Mouse (Mus musculus) spleen, postnatal 14 days (tissue): ENCODE data around the gene Smarcd3.
A peak's percentile ranks its signal among the peaks of the same experiment; 100 is the strongest.

ENCODE experiments used
- DNase-seq, 2 experiments: peaks; one replicate each; pipeline ENCODE4 v3.0.0; 2021 to 2022; ENCODE audit warnings: low spot score in 2 of 2

The Smarcd3 gene

DNA sequence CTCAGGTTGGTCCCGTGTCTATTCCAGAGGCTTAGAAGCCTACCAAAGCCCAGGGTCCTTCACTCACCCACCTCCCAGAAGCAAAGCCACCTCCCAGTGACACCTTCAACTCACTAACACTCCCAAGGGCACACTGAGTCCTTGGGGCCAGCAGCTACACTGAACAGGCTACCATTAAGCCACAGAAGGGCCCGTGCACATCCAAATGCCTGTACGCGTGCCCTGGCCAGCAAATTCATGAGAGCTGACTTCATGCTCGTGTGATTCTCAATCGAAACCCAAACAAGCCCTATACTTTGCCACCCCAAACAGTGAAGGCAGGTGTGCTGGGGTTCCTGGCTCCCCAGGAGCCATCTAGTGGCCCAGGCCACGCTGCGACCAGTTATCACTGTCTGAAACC lies 3.6 kb downstream of the Smarcd3 start:
- no peak for DNase-seq

DNA sequence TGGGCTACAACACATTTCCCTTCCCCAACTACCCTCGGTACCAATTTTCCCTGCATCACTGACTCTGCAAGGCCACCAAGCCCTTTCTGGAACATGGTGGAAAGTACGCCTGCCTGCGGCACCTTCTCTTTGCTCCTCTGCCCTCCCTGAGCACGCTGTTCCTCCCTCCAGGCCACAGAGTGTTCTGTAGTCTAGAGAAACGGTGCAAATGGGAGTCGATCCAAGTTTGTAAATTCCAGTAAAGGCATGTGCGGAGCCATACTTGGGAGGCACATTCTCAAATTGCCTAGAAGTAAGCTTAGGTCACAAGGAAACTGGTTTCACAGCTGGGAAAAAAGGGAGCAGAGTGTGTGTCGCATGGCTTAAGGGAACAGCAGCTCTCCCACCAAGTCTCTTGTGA lies 4.1 kb downstream of the Smarcd3 start:
- no peak for DNase-seq

DNA sequence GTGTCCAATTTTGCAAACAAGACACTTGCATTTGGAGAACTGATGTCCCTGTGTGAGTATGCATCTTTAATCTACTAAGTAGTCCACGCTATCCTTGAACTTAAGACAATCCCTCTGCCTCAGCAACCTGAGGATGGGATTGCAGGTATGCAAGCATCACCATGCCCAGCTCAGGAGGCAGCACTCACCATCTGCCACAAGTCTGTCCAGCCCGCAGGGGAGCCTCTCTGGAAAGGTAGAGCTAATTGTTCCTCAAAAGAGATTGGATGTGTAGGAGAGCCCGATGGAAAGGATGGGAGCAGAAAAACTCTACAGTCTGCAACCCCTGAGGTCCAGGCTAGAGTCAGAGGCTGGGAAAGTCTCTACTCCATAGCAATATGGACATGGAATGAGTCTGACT lies 5.3 kb downstream of the Smarcd3 start:
- DNase-seq = no peak

DNA sequence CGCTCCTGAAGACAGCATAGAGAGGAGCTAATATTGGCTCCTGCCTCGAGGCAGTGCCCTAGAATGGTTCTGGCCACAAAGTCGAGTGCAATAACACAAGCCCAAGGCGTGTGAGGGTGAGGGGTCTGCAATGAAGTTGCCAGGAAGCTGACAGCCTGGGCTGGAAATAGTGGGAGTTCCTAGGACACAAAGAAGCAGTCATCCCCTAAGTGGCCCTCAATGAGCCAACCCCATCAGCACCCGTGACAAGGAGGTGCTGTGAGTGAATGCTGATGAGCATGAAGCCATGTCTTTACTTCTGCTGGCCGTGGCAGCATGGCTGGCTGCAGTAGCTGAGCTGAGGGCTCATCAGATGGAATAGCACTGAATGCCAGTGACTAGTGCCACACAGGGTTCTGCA lies 9.1 kb downstream of the Smarcd3 start:
- DNase-seq = no peak

DNA sequence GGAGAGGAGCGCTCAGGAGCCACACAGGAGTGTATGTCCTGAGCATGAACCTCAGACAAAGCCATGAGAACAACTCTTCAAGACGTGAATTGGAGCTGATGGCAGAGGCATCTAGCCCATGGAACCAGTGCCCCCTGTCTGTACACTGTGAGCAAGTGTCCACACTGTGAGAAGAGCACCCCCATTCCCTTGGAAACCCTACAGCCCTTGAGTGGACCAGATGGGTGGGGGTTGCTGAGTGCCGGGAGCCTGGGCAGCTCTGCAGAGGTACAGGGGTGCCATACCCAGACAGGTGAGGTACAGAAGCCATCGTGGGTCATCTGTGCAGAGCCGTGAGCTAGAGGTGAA lies 11.9 kb downstream of the Smarcd3 start:
- DNase-seq = no peak

DNA sequence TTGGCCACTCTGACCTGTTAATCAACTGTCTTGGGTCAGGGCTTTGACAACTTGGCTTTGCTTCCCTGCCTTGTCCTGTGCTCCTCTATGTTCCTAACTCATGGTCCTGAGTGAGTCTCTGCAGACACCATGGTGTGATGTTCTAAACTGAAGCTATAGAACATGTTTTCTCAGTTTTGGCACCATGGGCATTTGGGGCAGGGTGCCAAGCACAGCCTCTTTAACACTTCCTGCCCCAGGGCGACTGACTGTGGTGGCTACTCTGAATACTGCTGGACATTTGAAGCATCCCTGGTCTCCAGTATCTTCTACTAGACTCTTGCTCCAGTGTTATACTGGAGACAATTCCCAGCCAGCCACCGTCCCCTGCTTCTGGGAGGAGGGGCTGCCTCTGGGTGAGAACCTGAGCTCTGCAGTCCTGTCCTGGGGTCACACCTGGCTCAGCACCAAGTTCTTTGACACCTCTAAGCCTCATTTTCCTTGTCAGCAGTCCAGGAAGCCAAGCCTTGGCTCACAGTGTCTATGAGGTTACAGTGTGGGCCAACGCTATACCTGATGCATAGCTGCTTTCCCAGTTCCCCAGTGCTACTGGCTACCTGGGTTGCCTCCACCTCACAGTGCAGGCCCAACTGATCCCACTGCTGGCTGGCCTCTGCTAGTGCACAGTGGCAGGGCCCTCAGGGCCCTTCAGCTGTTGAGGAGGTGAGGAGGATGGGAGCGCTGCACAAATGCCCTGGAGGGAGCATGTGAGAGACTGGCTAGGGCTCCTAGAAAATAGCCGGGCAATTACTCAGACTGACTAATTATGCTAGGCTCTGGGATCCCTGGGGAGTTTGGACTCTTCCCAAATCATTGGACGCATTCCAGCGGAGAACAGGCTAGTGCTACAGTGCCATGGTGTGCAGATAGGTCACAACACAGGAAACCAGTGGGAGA lies 12.6 kb downstream of the Smarcd3 start:
- no peak for DNase-seq

DNA sequence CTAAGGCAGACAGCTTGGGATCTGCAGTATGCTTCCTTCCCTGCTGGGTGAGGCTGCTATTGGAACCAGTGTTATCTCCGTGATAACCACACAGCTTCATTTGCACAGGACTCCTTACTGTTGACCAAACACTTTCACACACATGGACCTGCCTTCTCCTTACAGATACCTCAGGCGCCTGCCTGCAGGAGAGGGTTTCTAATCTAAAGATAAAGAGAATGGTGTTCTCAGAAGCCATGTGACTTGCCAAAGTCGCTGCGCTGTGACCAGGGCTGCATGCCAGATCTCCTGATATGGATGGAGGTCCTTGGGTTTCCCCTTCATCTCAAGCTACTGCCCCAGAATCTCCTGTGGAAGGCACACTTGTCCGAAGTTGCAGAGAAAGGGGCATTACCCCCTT lies 14.8 kb downstream of the Smarcd3 start:
- DNase-seq = no peak

DNA sequence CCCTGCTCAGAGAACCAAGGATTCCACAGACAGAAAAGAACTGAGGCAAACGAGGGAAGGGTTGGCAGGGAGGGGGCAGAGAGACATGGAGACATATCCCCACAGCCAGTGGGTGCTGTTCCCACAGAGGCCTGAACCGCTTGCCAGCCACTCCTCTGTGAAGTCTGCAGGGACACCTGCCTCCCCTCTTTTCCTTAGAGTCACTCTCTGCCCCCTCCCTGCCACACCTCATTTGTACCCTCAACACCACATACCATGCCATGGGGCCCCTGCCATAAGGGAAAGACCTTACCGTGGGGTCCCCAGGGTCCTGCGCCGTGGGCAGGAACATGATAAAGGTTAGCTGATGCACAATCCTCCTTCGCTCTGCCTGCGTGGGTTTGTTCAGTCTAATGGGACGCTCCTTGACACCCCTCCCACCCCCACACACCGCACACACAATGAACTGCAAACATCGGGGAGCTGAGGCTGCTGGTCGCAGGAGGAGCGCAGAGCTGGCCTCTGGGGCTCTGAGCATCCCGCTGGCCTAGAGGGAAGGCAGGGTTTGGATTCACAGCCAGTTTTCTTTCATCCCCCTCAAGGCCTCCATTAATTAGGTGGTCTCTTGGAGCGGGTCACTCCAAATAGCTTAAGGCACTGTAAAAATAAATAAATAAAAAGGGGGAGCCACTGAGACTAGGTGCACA lies 18.1 kb downstream of the Smarcd3 start:
- no peak for DNase-seq

DNA sequence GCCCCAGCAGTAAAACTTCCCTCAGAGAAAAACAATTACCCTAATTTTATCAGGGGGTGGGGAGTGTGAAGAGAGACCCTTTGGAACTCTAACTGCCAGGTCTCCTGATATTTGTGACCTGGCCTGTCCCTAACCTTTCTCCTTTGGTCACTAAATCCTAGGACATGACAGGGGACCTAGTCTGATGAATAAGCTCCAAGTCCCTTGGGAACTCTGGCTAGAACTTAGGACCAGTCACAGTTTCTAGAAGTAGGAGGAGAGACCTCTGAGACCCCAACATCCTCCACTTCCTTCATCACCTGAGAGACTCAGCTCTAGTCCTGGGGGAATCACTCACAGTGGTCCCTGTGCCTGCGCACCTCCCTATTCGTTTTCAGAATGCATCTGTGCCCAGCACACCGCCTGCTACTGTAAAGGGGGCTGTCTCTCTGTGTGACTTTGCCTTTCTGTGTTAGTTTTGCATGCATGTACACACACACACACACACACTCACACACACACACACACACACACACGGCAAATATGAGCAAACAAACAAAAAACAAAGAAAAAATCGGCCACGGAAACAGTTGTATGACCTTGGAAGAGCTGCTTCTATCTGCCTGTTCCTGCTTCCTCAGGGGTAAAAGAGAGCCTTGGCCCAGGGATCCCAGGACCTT lies 18.8 kb downstream of the Smarcd3 start:
- DNase-seq = no peak

DNA sequence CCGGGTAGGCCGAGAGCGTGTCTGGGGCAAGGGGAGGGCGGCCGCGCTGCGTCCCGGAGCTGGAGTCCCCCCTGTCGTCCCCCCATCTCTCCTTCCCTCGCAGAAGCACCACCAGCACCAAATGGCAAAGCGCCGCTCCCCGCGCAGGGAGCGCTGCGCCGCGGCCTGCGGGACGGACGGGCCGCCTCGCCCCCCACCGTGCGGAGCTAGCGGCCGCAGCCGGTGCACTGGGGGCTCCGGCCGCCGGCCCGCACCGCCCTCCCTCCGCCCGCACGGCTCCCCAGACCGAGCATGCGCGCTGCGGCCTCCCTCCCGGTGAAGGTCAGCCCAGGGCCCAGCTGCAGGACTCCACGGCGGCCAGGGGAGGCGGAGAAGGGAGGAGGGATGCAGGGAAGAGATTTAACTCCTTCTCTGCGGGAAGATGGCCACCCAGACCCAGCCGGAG lies 19.5 kb downstream of the Smarcd3 start:
- no peak for DNase-seq

DNA sequence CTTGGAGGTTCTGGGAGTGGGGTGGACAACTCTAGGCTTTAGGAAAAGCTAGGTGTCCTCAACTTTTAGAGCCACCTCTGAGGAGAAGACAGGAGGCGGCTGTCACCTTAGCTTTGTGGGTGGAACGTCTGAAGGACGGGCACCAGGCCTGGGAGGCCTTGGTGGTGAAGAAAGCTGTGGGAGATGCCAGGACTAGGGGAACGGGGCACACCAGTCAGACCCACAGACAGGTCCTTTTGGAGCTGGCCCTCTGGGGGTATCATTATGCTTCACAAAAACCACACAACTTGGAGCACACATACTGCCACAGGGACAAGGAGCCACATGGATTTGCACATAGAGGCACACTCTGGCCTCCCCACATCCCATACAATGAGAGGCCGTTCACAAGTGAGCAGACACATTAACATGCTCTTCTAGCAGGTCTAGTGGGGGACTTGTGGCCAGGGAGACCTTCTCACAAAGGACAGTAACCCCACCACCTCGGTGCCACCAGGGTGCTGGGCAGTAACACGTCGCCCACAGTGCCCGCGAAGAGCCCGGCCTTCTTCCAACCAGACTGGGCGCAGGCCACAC lies 20.0 kb downstream of the Smarcd3 start:
- no peak for DNase-seq

DNA sequence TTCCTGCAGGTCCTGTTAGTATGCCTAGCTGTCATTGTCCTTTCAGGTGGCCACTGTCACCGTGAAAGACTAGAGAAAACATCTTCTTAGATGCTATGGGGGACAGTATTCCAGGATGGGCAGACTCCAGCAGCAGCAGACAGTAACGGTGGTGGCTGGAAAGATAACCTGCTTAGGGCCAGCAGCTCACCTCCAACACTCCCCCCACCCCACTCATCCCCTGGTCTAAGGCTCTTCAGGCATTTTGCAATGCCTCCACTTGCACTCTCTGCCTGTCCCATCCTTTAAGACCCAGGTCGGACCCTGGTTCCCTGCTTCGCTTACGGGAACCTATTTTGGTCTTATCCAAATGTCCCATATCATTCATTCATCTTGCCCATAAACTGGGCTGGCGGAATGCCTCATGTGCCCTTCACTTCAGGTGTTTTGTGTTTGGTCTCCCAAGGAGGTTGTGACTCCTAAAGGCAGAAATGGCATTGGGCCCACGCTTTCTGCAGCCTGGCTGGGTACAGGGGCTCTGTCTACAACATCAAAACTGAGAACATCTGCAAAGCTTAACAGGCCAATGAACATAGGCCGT lies 20.7 kb downstream of the Smarcd3 start:
- DNase-seq = no peak

DNA sequence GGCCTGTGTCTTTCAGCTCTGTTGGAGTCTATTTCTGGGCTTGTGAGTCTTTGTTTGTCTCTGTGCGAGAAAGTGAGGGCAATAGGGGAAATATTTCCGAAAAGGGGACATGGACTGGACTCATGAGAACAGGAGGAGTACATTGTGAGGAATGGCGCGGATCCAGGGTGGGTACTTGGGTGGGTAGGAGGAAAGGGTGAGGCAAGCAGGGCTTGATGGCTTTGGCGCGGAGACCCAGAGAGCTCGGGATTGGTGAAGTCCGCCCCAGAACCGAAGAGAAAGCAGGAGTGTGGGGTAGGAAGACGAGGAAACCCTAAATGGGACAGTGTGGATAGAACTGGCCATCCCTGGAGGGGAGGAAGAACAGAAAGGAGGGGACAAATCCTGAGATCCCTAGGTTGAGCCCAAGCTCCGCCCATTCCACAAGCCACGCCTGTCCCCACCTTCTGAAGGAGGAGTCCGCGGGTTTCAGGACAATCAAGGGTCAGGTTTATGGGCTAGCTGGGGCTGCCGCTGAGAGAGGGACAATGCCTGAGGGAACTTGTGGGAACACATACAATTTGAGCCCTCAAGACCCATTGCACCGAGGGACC lies 21.4 kb downstream of the Smarcd3 start:
- DNase-seq = no peak

DNA sequence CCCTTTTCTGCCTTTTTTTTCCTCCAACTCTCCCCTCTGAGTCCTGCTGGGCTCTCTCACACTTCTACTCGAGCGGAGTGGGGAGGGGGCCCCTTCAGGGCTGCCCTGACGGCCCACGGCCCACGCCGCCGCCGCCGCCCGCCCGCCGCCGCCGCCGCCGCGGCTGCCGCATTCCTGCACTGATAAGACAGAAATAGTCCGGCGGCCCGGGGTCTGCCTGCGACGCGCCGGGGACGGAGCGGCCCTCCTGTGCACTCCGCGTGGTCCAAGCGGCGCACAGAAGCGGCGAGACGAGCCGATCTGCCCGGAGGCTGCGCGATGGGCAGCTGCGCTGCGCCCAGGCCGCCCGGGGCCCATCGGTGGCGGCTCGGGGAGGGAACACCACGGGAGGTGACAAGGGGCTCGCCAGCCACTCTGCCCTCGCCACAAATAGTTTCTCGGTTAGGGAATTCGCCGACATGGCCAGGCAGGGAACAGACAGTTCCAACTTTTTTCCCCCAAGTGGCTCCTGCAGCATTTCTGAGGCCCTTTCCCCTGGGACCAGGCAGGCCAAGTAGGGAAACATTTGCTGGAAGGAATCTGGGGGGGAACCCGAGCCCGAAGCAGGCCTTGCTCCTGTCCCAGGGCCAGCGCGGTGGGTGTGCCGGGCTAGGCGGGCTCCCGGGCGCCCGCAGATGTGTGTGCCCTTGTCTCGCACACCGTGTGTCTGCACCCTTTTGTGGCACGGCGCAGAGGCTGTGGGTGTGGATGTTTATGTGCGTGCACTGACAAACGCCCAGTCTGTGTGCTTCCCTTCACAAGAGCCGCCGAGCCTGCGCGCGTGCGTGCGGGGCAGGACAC lies 22.1 kb downstream of the Smarcd3 start:
- no peak for DNase-seq

DNA sequence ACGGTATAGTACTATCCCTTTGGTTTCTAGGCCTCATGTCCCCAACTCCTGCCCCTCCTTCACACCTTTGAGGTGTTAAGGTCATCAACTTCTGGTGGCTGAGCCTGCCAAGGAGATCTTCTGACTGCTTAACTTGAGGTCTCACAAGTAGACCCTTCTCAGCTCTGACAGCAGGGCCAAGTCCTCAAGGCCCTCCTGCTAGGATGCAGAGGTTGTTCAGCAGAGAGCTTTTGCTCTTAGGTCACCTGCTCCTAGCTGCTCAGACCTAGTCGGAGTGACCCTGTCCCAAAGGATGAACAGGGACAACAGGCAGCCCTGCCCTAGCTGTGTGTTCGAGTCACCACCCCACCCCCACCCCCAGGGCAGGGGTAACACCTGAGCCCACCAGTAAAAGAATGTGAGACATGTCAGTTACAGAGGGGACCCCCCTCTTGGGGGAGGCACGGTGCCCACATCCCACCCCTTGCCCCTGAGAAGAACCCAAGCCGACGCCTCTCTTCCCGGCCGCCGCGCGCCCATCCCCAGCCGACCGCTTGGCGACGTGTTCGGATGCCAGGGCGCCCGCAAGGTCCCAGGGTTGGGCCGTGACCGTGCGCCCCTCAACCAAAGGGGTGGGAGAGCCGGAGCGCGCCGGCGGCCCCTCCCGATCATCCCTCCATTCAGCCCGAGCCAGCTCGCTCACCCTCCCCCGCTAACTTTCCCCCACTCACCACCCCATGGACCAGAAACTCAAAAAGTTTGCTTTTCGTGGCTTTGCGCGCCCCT lies 23.0 kb downstream of the Smarcd3 start:
- no peak for DNase-seq

DNA sequence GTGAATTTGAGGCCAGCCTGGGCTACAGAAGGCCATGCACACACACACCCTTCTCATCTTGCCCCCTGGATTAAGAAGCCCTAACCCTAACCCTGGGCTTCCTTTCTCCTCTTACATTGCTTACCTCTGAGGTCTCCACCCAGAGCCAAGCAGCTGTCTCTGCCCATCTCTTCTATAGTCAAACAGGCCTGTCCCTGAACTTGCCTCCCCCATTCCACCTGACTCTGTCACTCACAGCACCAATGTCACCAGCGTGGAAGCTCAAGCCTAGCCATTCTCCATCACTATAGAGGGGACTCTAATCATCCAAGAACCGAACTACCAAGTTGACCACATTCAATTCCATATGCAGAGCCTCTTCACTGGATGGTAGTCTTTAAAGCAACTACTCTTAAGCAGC lies 24.0 kb downstream of the Smarcd3 start:
- no peak for DNase-seq

DNA sequence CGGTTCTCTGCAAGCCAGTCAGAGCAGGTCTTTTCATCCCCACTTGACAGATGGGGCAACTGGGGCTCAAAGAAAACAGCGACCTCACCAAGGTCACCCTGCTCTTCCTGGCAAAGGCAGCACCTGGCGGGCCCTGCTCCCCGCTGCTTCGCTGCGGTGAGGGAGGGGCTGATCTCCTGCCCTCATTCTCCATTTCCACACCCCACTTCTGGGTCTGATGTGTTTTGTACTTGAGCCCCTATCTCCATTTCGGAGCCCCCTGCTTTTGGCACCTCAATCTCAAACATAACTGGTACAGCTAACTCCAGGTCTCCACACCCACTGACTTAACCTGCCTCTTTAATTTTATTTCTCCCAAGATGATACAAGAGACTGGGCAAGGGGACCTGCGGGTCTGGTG lies 25.1 kb downstream of the Smarcd3 start:
- no peak for DNase-seq

DNA sequence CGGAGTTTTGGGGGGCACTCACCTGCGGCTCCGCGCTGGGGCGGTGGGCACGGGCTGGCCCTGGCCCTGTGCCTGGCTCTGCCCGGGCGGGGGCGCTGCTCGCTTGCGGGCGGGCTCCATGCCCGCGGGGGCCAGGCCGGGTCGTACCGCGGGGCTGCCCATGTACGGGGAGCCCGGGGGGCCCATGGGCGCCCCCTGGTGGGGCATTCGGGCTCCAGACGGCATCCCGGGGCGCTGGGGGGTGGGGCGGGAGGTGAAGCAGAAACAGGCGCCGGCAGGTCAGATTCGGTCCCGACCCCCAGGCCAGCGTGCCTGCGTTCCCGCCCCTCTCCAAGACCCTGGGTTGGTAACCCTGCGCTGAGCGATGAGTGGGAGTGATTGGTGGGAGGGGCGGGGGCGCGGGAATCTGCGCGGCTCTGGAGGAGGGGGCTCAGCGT lies 25.6 kb downstream of the Smarcd3 start:
- DNase-seq = peak in 1 of 2 experiments; percentile 49

DNA sequence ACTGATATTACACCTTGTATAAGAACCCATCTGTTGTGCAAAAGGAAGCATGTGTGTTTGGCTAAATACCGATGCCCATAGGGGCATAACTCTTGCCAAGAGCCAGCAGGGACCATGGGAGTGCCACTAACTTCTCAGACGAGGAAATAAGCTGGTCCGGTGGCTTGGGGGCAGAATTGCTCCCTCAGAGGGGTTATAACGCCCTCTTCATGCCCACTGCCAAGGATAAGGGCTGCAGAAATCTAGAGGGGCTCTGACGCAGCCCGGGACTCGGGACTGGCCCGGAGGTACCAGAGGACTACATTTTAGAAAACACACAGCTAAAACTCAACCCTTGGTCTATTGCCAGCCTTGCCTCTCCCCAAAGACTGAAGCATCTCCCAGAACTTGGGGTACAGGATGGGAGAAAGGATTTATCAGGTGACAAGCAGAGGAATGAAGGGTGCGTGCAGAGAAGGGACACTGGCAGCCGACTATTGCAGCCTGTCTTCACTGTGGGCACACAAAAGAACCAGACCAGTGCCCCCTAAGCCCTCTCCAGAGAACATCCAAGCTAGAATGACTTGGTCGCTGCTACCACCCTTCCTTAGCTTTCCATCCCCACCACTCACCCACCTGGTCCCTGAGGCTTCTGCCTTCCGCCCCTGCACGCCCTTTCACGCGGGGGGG lies 26.2 kb downstream of the Smarcd3 start:
- DNase-seq = no peak
